Mouse (Mus musculus) megakaryocyte-erythroid progenitor cell, adult 5-6 weeks (primary cell): ENCODE measurements around the gene Grcc10. TPM values are rescaled to one million over a fixed set of nuclear protein-coding genes. Genes with fewer than 3 reads are reported as not detected.

ENCODE experiments used
- ATAC-seq: replicated peaks from 2 replicates; pipeline ENCODE4 v1.8.0; 2016; ENCODE audit warnings: mild to moderate bottlenecking, inconsistent platforms; ENCODE audit not compliant: severe bottlenecking, poor library complexity, low FRiP score, low TSS enrichment
- total RNA-seq, 2 experiments: library from RNA; stranded (forward) in 1 of 2; stranded (reverse) in 1 of 2; fragments of 200-1000, 215-1000 nt in 1 of 2; fragments of >200 nt in 1 of 2; fragmentation: Nextera tagmentation in 1 of 2; gene quantifications; 2 replicates each; pipeline ENCODE4 v1.2.3; 2014 to 2017

Gene Grcc10
- total RNA-seq, 2 experiments from 2014 or later: 66.5 to 141 TPM

DNA sequence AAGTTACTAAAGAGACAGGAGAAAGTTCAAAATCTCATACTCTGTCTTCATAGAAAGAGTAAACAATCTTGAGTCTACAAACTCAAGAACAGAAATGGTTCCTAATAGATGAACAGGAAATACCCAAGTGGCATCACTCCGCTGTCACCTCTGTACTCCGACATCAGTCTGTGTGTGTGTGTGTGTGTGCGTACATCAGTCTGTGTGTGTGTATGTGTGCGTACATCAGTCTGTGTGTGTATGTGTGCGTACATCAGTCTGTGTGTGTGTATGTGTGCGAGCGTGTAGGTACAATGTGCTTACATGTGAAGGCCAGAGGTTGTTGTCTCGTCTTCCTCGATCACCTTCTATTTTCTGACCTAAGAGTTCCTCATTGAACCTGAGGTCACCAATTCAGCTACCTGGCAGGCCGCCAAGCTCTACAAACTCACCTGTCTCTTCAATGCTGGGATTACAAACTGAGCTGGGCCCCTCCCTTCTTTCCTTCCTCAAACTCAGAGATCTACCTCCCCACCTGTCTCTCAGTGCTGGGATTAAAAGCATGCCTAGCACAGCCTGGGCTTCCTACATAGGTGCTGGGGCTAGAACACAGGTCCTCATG, 32.8 kb downstream of the Grcc10 start:
- no peak for ATAC-seq

DNA sequence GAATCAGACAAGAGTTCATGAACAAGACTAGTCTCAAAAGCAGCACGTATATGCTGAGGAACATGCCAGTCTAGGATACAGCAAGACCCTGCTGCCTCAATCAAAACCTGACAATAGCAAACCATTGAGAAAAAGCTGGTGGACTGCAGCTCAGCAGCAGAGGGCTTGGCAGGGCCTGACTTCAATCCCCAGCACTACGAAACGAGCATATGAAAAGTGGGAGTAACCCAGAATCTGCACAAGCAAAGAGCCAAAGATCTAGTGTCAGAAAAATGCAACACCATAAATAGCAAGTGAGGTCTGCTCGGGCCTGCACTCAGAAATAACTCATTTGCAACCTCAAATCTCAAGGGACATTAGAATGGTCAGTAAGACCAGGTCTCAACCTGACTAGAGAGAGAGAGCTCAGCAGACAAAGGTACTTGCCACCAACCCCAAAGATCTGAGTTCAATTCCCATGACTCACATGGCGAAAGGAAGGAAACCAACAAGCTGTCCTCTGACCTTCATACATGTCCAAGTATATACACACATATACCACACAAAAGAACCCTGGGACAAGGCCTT, 35.0 kb downstream of the Grcc10 start:
- no peak for ATAC-seq

DNA sequence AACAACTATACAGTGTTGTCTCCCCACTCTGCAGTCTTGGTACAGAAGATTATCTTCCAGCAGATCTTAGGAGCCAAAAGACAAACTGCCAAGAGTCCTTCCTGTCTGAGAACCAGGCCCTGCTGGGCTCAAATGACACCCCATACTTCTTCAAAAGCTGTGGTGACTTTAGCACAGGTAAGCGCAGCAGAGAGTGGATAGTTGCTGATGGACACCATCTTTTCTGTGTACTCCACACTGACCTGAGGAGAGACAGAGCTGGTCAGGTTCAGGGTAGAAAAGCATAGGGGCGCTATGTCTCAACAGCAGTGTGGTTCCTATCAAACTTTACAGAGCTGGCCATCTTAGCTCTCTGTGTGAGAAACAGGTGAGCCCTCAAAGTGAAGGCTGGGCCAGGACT, 36.8 kb downstream of the Grcc10 start:
- ATAC-seq: no peak

DNA sequence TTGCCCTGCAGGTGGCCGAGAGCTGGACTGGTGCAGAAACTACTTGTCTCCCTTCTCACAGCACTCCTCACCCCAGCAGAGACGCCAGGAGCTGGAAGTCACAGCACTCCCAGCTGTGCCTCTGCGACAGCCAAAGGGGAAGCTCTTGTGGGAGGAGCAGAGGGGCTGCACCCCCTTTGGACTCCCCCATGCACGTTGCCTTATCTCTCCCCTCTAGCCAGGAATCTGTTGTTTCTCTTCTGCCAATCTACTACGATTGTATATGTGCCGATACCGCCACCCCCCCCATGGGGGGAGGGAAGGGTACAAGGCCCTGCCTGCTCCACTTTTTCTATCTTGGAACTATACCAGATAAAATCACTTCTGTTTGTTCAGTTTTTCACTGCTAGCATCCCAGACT, 37.4 kb downstream of the Grcc10 start:
- no peak for ATAC-seq

DNA sequence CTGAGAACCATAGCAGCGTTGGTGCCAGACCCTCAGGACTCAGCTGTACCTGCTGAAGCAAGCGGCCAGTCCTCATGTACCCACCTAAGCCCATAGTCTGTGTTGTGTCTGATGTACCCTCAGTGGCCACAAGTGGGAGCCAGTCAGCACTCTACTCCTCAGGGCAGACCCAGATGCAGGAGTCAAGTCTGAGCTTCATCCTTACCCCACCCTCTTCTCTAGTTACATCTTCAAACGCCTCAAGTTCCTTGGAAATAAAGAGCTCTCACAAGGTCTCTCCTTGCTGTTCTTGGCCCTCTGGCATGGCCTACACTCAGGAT, 38.4 kb downstream of the Grcc10 start:
- peak; percentile 84 for ATAC-seq

DNA sequence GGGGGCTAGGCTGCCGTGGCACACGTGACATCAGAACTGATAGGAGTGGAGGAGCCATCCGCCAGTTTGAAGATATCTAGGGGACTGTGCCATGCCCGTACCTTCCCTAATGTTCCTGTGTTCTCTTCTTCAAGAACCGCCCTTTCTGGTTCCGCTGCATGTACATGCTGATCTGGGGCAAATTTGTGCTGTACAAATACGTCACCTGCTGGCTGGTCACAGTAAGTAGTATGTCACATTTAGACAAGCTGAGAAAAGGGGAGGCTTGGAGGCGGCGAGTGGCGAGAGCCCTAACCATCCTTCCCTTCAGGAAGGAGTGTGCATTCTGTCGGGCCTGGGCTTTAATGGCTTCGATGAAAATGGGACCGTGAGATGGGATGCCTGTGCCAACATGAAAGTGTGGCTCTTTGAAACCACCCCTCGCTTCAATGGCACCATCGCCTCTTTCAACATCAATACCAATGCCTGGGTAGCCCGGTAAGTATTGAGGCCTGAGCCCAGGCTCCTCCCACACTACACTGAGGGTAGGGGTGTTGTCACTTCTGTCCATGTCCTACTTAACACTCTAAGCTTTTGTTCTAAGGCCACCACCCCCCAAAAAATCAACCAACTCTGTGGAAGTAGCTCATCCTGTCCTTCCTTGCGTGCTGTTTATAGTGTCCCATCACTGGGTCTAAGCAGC, 38.9 kb downstream of the Grcc10 start:
- ATAC-seq: 0 out of 2 replicates have a peak, but pooled peaks have one; percentile 12

DNA sequence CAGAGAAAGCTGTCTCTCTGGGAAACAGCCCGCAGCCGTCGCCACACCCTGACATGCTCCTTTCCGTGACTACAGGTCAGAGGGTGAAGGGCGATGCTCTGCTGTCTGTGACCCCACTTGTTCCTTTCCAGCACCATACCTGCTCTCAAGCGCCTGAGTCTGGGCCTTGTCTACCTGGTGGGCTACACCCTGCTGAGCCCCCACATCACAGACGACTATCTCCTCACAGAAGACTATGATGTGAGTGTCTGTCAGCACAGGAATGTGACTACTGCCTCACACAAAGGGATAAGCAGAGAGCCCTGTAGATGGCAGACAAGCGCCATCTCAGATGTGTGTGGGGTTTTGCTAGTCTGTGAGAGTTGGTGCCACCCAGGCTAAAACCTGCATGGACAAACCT, 39.8 kb downstream of the Grcc10 start:
- no peak for ATAC-seq

DNA sequence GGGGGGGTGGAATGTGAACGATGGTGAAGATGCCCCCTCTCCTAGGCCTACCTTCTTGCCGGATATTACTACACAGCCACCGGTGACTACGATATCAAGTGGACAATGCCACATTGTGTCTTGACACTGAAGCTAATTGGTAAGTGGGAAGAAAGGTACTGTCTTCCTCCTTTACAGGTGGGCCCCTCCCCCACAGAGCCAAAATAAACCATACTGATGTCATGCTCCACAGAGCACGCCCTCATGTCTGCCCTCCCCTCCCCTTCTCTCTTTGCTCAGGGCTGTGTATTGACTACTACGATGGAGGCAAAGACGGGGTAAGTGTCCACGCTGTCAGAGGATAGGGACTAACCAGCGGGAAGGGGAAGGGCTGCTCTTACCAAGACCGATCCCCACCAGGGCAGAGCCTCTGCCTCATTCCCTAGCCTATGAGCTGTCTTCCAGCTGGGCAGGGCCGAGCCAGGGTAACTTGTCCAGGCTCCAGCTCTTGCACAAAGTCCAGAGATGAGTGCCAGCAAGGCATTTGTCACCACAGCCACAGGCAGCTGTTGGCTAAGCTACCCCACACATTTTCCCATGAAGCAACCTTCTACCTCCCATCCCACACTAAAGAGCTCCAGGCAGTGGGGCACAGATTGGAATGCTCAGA, 41.1 kb downstream of the Grcc10 start:
- ATAC-seq: no peak

DNA sequence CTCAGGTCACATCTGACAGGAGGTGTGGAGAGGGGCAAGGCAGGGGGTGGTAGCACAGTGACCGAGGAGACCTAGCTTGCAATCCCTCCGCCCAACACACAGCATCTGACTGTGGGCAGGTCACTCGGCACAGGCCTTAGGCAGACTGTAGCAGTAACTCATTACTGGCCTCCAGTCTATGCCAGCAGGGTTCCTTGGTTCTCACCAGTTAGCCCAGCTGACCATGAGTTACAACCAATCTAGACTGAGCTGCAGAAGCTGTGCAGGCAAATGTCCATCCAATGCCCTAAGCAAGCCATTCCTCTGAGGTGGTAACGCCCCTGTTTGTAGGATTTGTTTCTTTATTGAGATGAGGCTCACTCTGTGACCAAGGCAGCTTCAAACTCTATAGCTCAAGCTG, 41.8 kb downstream of the Grcc10 start:
- ATAC-seq: no peak

DNA sequence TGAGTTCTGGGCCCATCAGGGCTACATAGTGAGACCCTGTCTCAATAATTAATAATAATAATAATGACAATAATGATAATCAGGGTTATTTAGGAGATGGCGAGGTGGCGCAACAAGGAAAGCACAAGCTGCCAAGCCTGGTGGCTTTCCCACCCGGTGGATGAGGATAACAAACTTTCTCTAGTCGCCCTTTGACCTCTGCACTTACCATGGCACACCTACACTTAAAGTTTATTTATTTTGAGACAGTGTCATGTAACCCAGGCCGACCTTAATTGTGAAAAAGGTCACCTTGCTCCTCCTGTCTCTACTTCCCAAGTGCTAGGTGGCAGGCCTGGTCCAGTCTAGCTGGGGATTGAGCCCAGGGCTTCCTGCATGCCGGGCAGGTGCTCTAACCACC, 42.4 kb downstream of the Grcc10 start:
- ATAC-seq: no peak

DNA sequence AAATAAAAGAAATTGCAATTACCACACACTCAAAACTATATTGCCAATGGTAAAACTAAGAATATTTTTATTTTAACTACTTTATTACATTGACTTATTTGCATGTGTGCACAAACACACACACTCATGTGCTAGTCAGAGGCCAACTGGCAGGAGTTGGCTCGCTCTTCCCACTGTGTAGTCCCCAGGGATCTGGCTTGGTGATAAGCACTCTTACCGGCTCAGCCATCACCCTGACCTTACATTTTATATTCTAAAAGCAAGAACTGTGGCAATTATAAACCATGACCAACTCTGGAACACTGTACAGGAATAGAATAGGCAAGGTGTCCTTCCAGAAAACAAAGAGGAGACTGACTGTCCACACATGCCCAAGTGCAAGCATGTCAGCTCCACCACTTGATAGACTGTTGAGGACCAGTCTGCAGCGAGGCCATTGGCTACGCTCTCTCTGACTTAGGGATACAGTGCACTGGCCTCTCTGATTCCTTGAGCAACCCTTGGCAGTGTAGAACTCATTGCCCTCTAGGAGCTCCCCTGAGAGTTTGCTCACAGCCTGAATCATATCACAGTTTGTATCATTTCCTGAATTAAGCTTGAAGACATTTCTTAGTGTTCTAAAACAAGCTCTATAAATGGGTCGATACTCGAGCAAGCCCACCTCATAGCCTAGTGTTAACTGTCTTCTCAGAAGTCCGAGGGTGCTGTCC, 44.6 kb downstream of the Grcc10 start:
- no peak for ATAC-seq

DNA sequence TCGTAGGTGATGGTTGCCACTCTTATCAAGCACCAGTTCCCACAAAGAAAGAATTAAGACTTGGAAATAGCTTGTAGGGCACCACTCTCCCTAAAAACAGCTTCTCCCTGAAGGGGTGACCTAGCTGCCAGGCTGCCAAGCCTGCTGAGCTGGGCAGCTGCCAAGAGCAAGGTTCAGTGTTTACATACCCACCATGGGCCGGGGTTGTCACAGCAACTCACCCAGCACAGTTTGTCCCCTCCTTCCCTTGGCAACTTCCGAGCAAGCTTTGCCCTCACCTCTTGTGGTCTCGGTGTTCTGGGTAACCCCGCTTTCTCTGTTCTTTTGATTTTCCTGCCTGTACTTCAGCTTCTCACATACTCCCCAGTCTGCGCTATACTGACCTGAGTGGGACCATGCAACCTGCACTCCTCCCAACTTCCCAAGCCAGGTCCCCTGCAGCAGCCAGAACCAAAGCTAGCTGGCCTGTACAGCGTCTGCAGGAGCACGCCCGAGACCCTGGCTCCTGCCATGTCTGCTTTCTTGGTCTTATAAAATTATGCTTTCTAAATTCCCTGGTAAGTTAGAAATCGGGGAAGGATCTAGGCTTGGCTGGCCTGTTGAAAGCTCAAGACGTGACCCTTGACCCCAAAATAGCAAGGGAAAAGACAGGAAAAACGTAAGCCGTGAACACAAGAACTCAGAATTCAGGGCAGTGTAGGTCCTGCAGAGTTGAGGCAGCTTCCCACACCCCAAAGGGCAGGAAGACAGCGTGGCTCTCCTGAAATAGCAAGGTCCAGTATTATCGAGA, 46.8 kb downstream of the Grcc10 start:
- peak; percentile 77 for ATAC-seq

DNA sequence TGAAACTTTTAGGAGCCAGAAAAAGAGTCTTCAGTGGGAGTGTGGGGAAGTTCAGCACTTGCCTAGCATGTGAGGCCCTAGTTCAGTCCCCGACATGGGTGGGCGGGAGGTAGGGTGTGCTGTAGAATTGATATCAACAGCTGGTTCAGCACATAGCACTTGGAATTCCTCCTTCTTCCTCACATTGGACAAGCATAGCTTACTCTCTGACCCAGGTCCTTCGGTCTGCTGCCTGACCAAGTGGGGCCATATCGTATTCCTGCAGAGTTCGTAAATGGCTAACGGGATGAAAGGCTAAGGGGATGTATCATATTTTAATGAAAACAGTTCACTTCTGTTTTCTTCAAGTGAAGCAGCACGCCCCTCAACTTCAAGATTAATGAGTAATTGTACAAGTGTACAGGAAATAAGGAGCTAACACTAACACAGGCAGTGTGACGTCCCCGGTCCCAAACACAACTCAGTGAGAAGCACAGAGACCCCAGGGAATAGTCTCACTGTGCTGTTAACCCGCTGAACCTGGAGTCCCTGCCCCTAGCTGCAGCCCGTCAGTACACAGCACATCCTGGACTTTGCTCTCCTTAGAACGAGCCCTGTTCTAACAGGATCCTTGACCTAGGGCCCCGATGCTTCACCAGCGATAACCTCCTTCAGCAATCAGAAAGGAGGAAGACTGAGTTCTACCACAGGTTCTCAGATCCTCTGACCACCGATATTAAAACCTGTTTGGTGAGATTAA, 47.8 kb downstream of the Grcc10 start:
- peak; percentile 35 for ATAC-seq

DNA sequence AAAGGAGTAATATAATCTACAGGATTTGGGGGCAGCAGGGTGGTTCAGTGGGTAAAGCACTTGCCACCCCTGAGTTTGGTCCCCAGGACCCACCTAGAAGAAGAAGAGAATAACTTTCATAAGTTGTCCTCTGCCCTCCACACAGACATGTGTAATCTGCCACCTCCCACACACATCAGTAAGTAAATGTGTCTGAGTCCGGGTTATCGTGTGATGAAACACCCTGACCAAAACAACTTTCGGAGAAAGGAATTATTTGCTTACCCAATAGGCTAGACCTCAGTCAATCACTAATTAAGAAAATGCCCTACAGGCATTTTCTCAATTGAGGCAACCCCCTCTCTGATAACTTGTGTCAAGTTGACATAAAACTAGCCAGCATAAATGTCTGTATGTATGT, 50.7 kb downstream of the Grcc10 start:
- no peak for ATAC-seq

Other genes starting within 250 kb of the Grcc10 start
- gene C1rl, start 248.3 kb downstream of the Grcc10 start, total RNA-seq (2014; fragmentation: Nextera tagmentation): 0.42 TPM in 1 of 2 replicates, not detected in the other
- gene C1rl, start 248.3 kb downstream of the Grcc10 start, total RNA-seq (2017): 0.09 and 0.50 TPM in 2 replicates
- 1.2 TPM in 1 of 2 replicates, not detected in the other for gene C1ra, start 229.0 kb downstream of the Grcc10 start, total RNA-seq (2014; fragmentation: Nextera tagmentation)
- gene C1ra, start 229.0 kb downstream of the Grcc10 start, total RNA-seq (2017): 0.23 TPM in 1 of 2 replicates, not detected in the other
- not detected in 2 replicates for gene C1s1, start 199.0 kb downstream of the Grcc10 start, total RNA-seq (2014; fragmentation: Nextera tagmentation)
- not detected in 2 replicates for gene C1s1, start 199.0 kb downstream of the Grcc10 start, total RNA-seq (2017)
- gene C1rb, start 171.1 kb downstream of the Grcc10 start, total RNA-seq (2014; fragmentation: Nextera tagmentation): not detected in 2 replicates
- not detected in 2 replicates for gene C1rb, start 171.1 kb downstream of the Grcc10 start, total RNA-seq (2017)
- gene C1s2, start 105.3 kb downstream of the Grcc10 start, total RNA-seq (2014; fragmentation: Nextera tagmentation): not detected in 2 replicates
- gene C1s2, start 105.3 kb downstream of the Grcc10 start, total RNA-seq (2017): not detected in 2 replicates
- 78.8 and 91.1 TPM in 2 replicates for gene Lpcat3, start 78.3 kb downstream of the Grcc10 start, total RNA-seq (2014; fragmentation: Nextera tagmentation)
- 53.1 and 89.0 TPM in 2 replicates for gene Lpcat3, start 78.3 kb downstream of the Grcc10 start, total RNA-seq (2017)
- 242 and 387 TPM in 2 replicates for gene Emg1, start 29.2 kb downstream of the Grcc10 start, total RNA-seq (2014; fragmentation: Nextera tagmentation)
- 375 and 422 TPM in 2 replicates for gene Emg1, start 29.2 kb downstream of the Grcc10 start, total RNA-seq (2017)
- 467 and 537 TPM in 2 replicates for gene Phb2, start 29.0 kb downstream of the Grcc10 start, total RNA-seq (2014; fragmentation: Nextera tagmentation)
- gene Phb2, start 29.0 kb downstream of the Grcc10 start, total RNA-seq (2017): 474 and 558 TPM in 2 replicates
- 65.4 and 76.0 TPM in 2 replicates for gene Ptpn6, start 2.7 kb downstream of the Grcc10 start, total RNA-seq (2014; fragmentation: Nextera tagmentation)
- 189 and 237 TPM in 2 replicates for gene Ptpn6, start 2.7 kb downstream of the Grcc10 start, total RNA-seq (2017)
- not detected in 2 replicates for gene Gm45234, start 14.6 kb upstream of the Grcc10 start, total RNA-seq (2014; fragmentation: Nextera tagmentation)
- gene Gm45234, start 14.6 kb upstream of the Grcc10 start, total RNA-seq (2017): not detected in 2 replicates
- gene Atn1, start 15.2 kb upstream of the Grcc10 start, total RNA-seq (2014; fragmentation: Nextera tagmentation): 12.9 and 14.4 TPM in 2 replicates
- 1.5 and 1.9 TPM in 2 replicates for gene Atn1, start 15.2 kb upstream of the Grcc10 start, total RNA-seq (2017)
- gene Eno2, start 28.3 kb upstream of the Grcc10 start, total RNA-seq (2014; fragmentation: Nextera tagmentation): 0.74 TPM in 1 of 2 replicates, not detected in the other
- not detected in 2 replicates for gene Eno2, start 28.3 kb upstream of the Grcc10 start, total RNA-seq (2017)
- gene Lrrc23, start 38.4 kb upstream of the Grcc10 start, total RNA-seq (2014; fragmentation: Nextera tagmentation): 0.77 TPM in 1 of 2 replicates, not detected in the other
- gene Lrrc23, start 38.4 kb upstream of the Grcc10 start, total RNA-seq (2017): 6.7 TPM in 1 of 2 replicates, not detected in the other
- 1.9 and 5.1 TPM in 2 replicates for gene Spsb2, start 67.3 kb upstream of the Grcc10 start, total RNA-seq (2014; fragmentation: Nextera tagmentation)
- 4.1 and 5.5 TPM in 2 replicates for gene Spsb2, start 67.3 kb upstream of the Grcc10 start, total RNA-seq (2017)
- 258 and 264 TPM in 2 replicates for gene Tpi1, start 72.9 kb upstream of the Grcc10 start, total RNA-seq (2014; fragmentation: Nextera tagmentation)
- 179 and 201 TPM in 2 replicates for gene Tpi1, start 72.9 kb upstream of the Grcc10 start, total RNA-seq (2017)
- gene Usp5, start 88.1 kb upstream of the Grcc10 start, total RNA-seq (2014; fragmentation: Nextera tagmentation): 85.0 and 100 TPM in 2 replicates
- gene Usp5, start 88.1 kb upstream of the Grcc10 start, total RNA-seq (2017): 75.7 and 80.9 TPM in 2 replicates
- gene Cdca3, start 88.2 kb upstream of the Grcc10 start, total RNA-seq (2014; fragmentation: Nextera tagmentation): 100 and 181 TPM in 2 replicates
- 90.3 and 111 TPM in 2 replicates for gene Cdca3, start 88.2 kb upstream of the Grcc10 start, total RNA-seq (2017)
- gene Gnb3, start 98.9 kb upstream of the Grcc10 start, total RNA-seq (2014; fragmentation: Nextera tagmentation): not detected in 2 replicates
- gene Gnb3, start 98.9 kb upstream of the Grcc10 start, total RNA-seq (2017): not detected in 2 replicates
- 0.61 and 3.0 TPM in 2 replicates for gene P3h3, start 116.4 kb upstream of the Grcc10 start, total RNA-seq (2014; fragmentation: Nextera tagmentation)
- 0.89 and 2.2 TPM in 2 replicates for gene P3h3, start 116.4 kb upstream of the Grcc10 start, total RNA-seq (2017)
- not detected in 2 replicates for gene Gpr162, start 122.6 kb upstream of the Grcc10 start, total RNA-seq (2014; fragmentation: Nextera tagmentation)
- not detected in 2 replicates for gene Gpr162, start 122.6 kb upstream of the Grcc10 start, total RNA-seq (2017)
- not detected in 2 replicates for gene Cd4, start 146.8 kb upstream of the Grcc10 start, total RNA-seq (2014; fragmentation: Nextera tagmentation)
- gene Cd4, start 146.8 kb upstream of the Grcc10 start, total RNA-seq (2017): not detected in 2 replicates
- 0.09 and 0.35 TPM in 2 replicates for gene Lag3, start 170.3 kb upstream of the Grcc10 start, total RNA-seq (2014; fragmentation: Nextera tagmentation)
- 1.6 TPM in 1 of 2 replicates, not detected in the other for gene Lag3, start 170.3 kb upstream of the Grcc10 start, total RNA-seq (2017)
- 5.3 and 30.7 TPM in 2 replicates for gene Ptms, start 178.7 kb upstream of the Grcc10 start, total RNA-seq (2014; fragmentation: Nextera tagmentation)
- 21.6 and 22.1 TPM in 2 replicates for gene Ptms, start 178.7 kb upstream of the Grcc10 start, total RNA-seq (2017)
- 103 and 117 TPM in 2 replicates for gene Mlf2, start 190.0 kb upstream of the Grcc10 start, total RNA-seq (2014; fragmentation: Nextera tagmentation)
- 59.2 and 99.1 TPM in 2 replicates for gene Mlf2, start 190.0 kb upstream of the Grcc10 start, total RNA-seq (2017)
- 71.0 and 117 TPM in 2 replicates for gene Cops7a, start 224.2 kb upstream of the Grcc10 start, total RNA-seq (2014; fragmentation: Nextera tagmentation)
- 46.8 and 57.5 TPM in 2 replicates for gene Cops7a, start 224.2 kb upstream of the Grcc10 start, total RNA-seq (2017)